Mouse (Mus musculus) G1E (cell line): ENCODE results near the gene Klk1b27.

Source experiments
- CTCF ChIP-seq: IDR thresholded peaks from 2 replicates; pipeline ENCODE4 v1.5.1; 2012; ENCODE audit warnings: low read depth, low read length, inconsistent platforms, mixed read lengths
- POLR2AphosphoS5 ChIP-seq: IDR thresholded peaks from 2 replicates; pipeline ENCODE4 v1.6.1; 2012; ENCODE audit warnings: low read depth, low read length, inconsistent platforms; ENCODE audit not compliant: insufficient replicate concordance

- TF ChIP-seq CTCF (no peak), POLR2AphosphoS5 (no peak)
Observed at GRCm38 (mm10) chr7:44072117-44072516, 20.0 kb downstream of the Klk1b27 start.
